Mouse (Mus musculus): ENCODE measurements around the gene Dnajc11. TPM values are rescaled to one million over a fixed set of nuclear protein-coding genes. Genes with fewer than 3 reads are reported as not detected.

The Dnajc11 gene
- polyA plus RNA-seq, 1 experiment from 2014 or later = 101 TPM

DNA sequence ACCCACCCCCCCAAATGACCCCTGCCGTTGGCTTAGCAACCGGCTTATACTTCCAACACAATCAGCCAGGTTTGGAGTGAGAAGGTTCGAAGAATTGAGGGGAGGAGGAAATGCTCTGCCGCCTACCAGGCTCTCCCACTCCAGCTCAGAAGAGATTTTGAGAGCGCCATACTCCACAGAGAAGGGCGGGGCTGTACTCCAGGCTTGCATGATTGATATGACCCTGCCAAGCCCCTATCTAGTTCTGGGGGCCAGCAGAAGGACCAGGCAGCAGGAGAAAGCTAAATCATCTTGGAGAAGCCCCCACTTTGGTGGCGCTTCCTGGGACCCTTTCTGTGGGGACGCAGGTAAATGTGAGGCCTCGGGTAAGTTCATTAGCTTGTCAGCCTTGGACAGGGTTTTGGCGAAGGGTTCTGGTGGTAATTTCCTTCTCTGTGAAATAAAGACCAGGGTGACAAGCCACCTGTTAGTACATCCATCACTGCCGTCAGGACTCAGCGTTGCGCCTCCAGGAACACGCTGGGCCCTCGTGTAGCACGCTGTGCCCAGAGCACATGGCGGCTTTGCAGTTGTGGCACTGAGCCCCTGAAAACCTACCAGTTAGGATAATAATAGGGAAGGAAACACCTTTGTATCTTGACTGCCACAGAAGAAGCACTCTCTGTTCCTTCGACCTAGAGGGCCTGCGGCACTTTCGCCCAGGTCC, 14.2 kb upstream of the Dnajc11 start:
- Histone ChIP-seq H3K9ac (ENCODE audit: low read depth, low read length) (peak overlapping the region; percentile 2; the same call in 1 of the 2 replicates), H3K4me3 (ENCODE audit: low read depth, low read length) (no peak overlapping the region), H3K4me1 (replicated peaks; ENCODE audit: control insufficient read depth, insufficient read depth, low read length) (peaks cover 12% of the 10 kb centered on the region), H3K27ac (ENCODE audit: low read depth, low read length) (peak overlapping the region; percentile 36), H3K4me2 (peak overlapping the region; percentile 53), H3K9me3 (ENCODE audit: control insufficient read depth, low read length) (peaks cover 5% of the 10 kb centered on the region; the same call in 1 of the 2 replicates), H3K27me3 (replicated peaks; ENCODE audit: control insufficient read depth, insufficient read depth, low read length) (no peaks in the 10 kb centered on the region), H3K36me3 (ENCODE audit: control insufficient read depth, insufficient read depth, low read length) (no peaks in the 10 kb centered on the region)
- 64% methylated on average over 20 of the region's 20 CpGs for WGBS
- ATAC-seq (replicated peaks; ENCODE audit: low FRiP score) (peak; percentile 78), DNase-seq (ENCODE audit: low spot score) (no peak)

DNA sequence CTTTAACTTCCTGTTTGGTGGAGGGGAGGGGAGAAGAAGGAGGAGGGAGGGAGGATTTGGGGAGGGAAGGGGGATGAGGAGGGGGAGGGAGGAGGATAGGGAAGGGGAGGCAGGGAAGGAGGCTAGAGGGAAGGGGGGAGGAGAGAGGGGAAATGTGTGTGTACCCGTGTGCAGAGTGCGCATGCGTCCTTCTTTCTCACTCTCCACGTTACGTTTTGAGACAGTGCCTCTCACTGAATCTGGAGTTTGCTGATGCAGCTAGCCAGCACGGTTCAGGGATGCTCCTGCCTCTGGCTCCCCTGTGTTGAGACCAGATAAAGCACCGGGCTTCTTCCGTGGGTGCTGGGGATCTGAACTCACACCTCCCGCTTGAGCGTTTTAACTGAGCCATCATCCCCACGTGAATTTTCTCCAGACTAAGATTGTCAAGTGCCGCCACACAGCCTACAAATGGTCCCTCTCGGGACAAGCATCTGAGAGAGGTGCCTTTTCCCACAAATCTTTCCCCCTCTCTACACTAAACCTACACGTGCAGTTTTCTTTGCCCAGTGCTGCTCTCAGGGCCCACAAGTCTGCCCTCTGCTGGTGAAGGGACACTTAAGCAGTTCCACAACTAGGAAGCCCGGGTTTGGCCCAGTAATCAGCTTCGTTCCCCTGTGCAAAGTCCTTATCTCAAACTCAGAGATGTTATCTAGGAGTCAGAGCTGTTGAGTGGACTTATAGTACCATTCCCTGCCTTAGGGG, 13.4 kb upstream of the Dnajc11 start:
- Histone ChIP-seq H3K27me3 (replicated peaks; ENCODE audit: control insufficient read depth, insufficient read depth, low read length) (no peaks in the 10 kb centered on the region), H3K36me3 (ENCODE audit: control insufficient read depth, insufficient read depth, low read length) (no peaks in the 10 kb centered on the region), H3K4me2 (peak overlapping the region; percentile 53), H3K4me3 (ENCODE audit: low read depth, low read length) (peak overlapping the region; percentile 2; the same call in 1 of the 2 replicates), H3K9ac (ENCODE audit: low read depth, low read length) (0 out of 2 replicates have a peak overlapping the region, but pooled peaks have one; percentile 13), H3K27ac (ENCODE audit: low read depth, low read length) (peak overlapping the region; percentile 1; the same call in 1 of the 2 replicates), H3K4me1 (replicated peaks; ENCODE audit: control insufficient read depth, insufficient read depth, low read length) (peaks cover 12% of the 10 kb centered on the region), H3K9me3 (ENCODE audit: control insufficient read depth, low read length) (peaks cover 5% of the 10 kb centered on the region; the same call in 1 of the 2 replicates)
- ATAC-seq (replicated peaks; ENCODE audit: low FRiP score) (peak; percentile 58; the same call in 1 of the 2 replicates), DNase-seq (ENCODE audit: low spot score) (peak; percentile 55)
- WGBS = 24% methylated on average over 16 of the region's 16 CpGs

DNA sequence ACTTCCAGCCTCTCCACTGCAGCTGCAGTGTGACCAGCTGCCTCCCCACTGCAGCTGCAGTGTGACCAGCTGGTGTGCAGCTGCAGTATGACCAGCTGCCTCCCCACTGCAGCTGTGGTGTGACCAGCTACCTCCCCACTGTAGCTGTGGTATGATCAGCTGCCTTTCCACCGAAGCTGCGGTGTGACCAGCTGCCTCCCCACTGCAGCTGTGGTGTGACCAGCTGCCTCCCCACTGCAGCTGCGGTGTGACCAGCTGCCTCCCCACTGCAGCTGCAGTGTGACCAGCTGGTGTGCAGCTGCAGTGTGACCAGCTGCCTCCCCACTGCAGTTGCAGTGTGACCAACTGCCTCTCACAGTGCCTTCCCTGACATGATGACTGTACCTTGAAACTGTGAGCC, 11.4 kb upstream of the Dnajc11 start:
- no peak overlapping the region for H3K27ac ChIP-seq (ENCODE audit: low read depth, low read length)
- H3K9ac ChIP-seq (ENCODE audit: low read depth, low read length) = no peak overlapping the region
- 95% methylated on average over 3 of the region's 3 CpGs for WGBS
- DNase-seq (ENCODE audit: low spot score) (no peak), ATAC-seq (replicated peaks; ENCODE audit: low FRiP score) (no peak)
- H3K4me2 ChIP-seq = no peak overlapping the region
- H3K9me3 ChIP-seq (ENCODE audit: control insufficient read depth, low read length) = peaks cover 5% of the 10 kb centered on the region; the same call in 1 of the 2 replicates
- no peaks in the 10 kb centered on the region for H3K36me3 ChIP-seq (ENCODE audit: control insufficient read depth, insufficient read depth, low read length)
- no peaks in the 10 kb centered on the region for H3K27me3 ChIP-seq (replicated peaks; ENCODE audit: control insufficient read depth, insufficient read depth, low read length)
- H3K4me1 ChIP-seq (replicated peaks; ENCODE audit: control insufficient read depth, insufficient read depth, low read length) = peaks cover 12% of the 10 kb centered on the region
- no peak overlapping the region for H3K4me3 ChIP-seq (ENCODE audit: low read depth, low read length)

DNA sequence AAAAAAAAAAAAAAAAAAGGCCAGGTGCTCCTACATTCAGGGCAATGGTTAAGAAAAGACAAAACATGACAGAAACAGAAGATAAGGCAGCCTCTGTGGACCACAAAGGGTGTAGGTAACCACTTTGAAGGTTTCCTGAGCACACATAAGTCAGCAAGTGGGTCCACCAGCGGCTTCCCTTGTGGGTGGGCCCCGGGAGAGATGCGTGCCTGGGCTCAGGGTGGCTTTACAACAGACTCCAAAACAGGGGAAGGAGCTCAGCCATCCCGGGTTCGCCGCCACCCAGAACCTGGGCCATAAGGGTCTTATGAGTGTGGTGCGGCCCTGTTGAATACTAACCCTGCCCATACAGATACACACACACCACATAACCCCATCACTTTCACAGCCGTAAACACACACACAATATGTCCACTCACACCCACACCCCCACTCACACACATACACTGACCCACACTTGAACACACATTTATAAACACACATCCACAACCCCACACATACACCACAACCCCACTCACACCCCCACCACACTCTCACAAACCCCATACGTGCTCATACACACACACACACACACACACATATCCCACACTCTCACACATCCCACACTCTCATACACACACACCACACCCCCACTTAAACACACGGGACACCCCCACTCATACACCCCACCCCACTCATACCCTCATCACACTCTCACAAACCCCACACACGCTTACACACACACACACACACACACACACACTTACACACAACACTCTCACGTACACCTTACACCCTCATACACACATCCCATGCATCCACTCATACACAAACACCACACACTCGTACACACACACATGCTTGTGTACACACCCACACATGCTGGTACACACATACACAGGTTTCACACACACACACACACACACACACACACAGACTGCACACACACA, 651 bp upstream of the Dnajc11 start:
- Histone ChIP-seq H3K27me3 (replicated peaks; ENCODE audit: control insufficient read depth, insufficient read depth, low read length) (0 out of 2 replicates have a peak, but pooled peaks cover 2% of the 10 kb centered on the region), H3K9me3 (ENCODE audit: control insufficient read depth, low read length) (no peaks in the 10 kb centered on the region), H3K4me2 (peak overlapping the region; percentile 48), H3K27ac (ENCODE audit: low read depth, low read length) (peak overlapping the region; percentile 21), H3K4me1 (replicated peaks; ENCODE audit: control insufficient read depth, insufficient read depth, low read length) (peaks cover 27% of the 10 kb centered on the region), H3K4me3 (ENCODE audit: low read depth, low read length) (peak overlapping the region; percentile 100), H3K36me3 (ENCODE audit: control insufficient read depth, insufficient read depth, low read length) (peaks cover 2% of the 10 kb centered on the region; the same call in 1 of the 2 replicates), H3K9ac (ENCODE audit: low read depth, low read length) (peak overlapping the region; percentile 48)
- DNase-seq (ENCODE audit: low spot score) (no peak), ATAC-seq (replicated peaks; ENCODE audit: low FRiP score) (peak; percentile 3; the same call in 1 of the 2 replicates)
- WGBS = 75% methylated on average over 13 of the region's 13 CpGs

DNA sequence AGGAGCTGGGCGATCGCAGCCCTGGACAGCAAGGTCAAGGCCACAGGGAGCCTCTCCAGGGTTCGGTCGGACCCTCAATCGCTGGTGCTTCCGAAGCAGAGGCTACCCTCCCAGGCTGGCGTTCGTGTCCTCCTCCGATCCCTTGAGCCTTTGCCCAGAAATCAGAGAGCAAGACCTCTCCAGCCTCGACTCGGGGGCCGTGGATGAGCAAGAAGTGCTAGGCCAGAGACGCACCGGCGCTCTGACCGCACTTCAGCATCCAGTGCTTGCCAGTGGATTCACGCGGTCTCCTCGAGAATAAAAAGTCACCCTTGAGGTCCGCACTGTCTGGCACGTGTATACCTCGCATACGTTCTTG, 703 bp downstream of the Dnajc11 start:
- Histone ChIP-seq H3K36me3 (ENCODE audit: control insufficient read depth, insufficient read depth, low read length) (peaks cover 2% of the 10 kb centered on the region; the same call in 1 of the 2 replicates), H3K4me1 (replicated peaks; ENCODE audit: control insufficient read depth, insufficient read depth, low read length) (peaks cover 27% of the 10 kb centered on the region), H3K9ac (ENCODE audit: low read depth, low read length) (peak overlapping the region; percentile 100), H3K4me3 (ENCODE audit: low read depth, low read length) (peak overlapping the region; percentile 100), H3K27me3 (replicated peaks; ENCODE audit: control insufficient read depth, insufficient read depth, low read length) (no peaks in the 10 kb centered on the region), H3K4me2 (peak overlapping the region; percentile 90), H3K27ac (ENCODE audit: low read depth, low read length) (peak overlapping the region; percentile 69), H3K9me3 (ENCODE audit: control insufficient read depth, low read length) (no peaks in the 10 kb centered on the region)
- WGBS = under 1% methylated on average over 23 of the region's 23 CpGs
- ATAC-seq (replicated peaks; ENCODE audit: low FRiP score) = peak; percentile 1; the same call in 1 of the 2 replicates
- DNase-seq (ENCODE audit: low spot score) = no peak

DNA sequence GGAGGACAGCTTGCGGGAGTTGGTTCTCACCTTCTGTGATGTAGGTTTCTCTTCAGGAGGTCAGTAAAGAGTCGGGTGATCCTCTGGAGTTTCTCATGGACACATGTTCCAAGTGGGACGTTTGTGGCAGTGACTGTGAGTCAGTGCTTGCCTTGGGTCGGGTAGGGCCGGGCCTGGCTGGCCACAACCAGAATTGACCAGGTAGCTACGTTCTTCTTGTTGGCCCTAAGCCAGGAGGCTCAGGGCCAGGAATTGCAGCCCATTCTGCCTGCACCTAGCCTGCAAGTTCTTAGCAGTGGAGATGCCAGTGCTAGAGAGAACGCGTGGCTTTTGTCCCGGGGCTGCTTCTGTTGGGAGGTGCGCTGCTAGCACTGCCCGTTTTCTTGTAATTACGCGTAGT, 4.0 kb downstream of the Dnajc11 start:
- Histone ChIP-seq H3K9me3 (ENCODE audit: control insufficient read depth, low read length) (no peaks in the 10 kb centered on the region), H3K27ac (ENCODE audit: low read depth, low read length) (no peak overlapping the region), H3K36me3 (ENCODE audit: control insufficient read depth, insufficient read depth, low read length) (peaks cover 6% of the 10 kb centered on the region; the same call in 1 of the 2 replicates), H3K9ac (ENCODE audit: low read depth, low read length) (no peak overlapping the region), H3K4me3 (ENCODE audit: low read depth, low read length) (no peak overlapping the region), H3K27me3 (replicated peaks; ENCODE audit: control insufficient read depth, insufficient read depth, low read length) (no peaks in the 10 kb centered on the region), H3K4me2 (no peak overlapping the region), H3K4me1 (replicated peaks; ENCODE audit: control insufficient read depth, insufficient read depth, low read length) (peaks cover 36% of the 10 kb centered on the region)
- DNase-seq (ENCODE audit: low spot score) (no peak), ATAC-seq (replicated peaks; ENCODE audit: low FRiP score) (no peak)
- WGBS = 90% methylated on average over 13 of the region's 13 CpGs

DNA sequence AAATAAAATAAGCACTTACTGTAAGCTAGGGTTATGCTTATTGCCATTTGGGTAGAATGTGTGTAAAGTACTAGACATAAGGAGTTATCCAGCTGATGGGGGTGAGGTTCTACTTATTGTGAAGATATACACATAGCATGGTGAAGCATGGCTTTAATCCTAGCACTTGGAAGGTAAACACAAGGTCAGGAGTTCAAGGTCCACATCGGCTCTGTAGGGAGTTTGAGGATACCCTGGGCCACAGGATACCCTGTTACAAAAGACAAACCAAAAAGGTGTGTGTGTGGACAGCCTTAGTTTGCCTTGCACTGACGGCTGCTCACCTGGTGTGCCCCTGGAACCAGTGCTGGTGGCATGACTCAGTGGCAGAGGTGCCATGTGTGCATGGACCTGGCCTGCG, 4.6 kb downstream of the Dnajc11 start:
- no peaks in the 10 kb centered on the region for H3K27me3 ChIP-seq (replicated peaks; ENCODE audit: control insufficient read depth, insufficient read depth, low read length)
- no peak overlapping the region; the same call in 1 of the 2 replicates for H3K27ac ChIP-seq (ENCODE audit: low read depth, low read length)
- no peaks in the 10 kb centered on the region for H3K9me3 ChIP-seq (ENCODE audit: control insufficient read depth, low read length)
- 76% methylated on average over 3 of the region's 3 CpGs for WGBS
- peaks cover 36% of the 10 kb centered on the region for H3K4me1 ChIP-seq (replicated peaks; ENCODE audit: control insufficient read depth, insufficient read depth, low read length)
- H3K4me3 ChIP-seq (ENCODE audit: low read depth, low read length) = no peak overlapping the region
- ATAC-seq (replicated peaks; ENCODE audit: low FRiP score) (no peak), DNase-seq (ENCODE audit: low spot score) (no peak)
- H3K36me3 ChIP-seq (ENCODE audit: control insufficient read depth, insufficient read depth, low read length) = peaks cover 6% of the 10 kb centered on the region; the same call in 1 of the 2 replicates
- no peak overlapping the region for H3K9ac ChIP-seq (ENCODE audit: low read depth, low read length)
- H3K4me2 ChIP-seq = no peak overlapping the region

DNA sequence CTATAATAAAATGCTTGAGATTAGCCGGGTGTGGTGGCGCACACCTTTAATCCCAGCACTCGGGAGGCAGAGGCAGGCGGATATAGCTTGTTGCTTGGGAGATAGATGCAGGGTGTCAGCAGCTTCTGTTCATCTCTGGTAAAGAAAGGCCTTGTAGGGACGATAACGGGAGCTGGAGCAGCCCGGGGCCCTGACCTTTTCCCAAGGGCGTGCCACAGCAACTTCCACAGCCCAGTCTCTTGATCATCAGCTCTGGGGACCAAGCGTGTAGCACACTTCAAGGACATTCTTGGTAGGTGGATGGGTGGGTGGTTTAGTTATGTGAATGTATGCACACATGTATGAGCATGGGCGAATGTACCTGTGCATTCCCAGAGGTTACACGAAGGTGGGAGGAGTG, 12.7 kb downstream of the Dnajc11 start:
- H3K4me1 ChIP-seq (replicated peaks; ENCODE audit: control insufficient read depth, insufficient read depth, low read length) = peaks cover 12% of the 10 kb centered on the region
- H3K36me3 ChIP-seq (ENCODE audit: control insufficient read depth, insufficient read depth, low read length) = peaks cover 9% of the 10 kb centered on the region; the same call in 1 of the 2 replicates
- H3K4me3 ChIP-seq (ENCODE audit: low read depth, low read length) = no peak overlapping the region
- H3K27ac ChIP-seq (ENCODE audit: low read depth, low read length) = no peak overlapping the region
- WGBS = 85% methylated on average over 11 of the region's 11 CpGs
- ATAC-seq (replicated peaks; ENCODE audit: low FRiP score) = no peak
- no peak overlapping the region for H3K9ac ChIP-seq (ENCODE audit: low read depth, low read length)
- H3K4me2 ChIP-seq = no peak overlapping the region
- H3K27me3 ChIP-seq (replicated peaks; ENCODE audit: control insufficient read depth, insufficient read depth, low read length) = no peaks in the 10 kb centered on the region
- H3K9me3 ChIP-seq (ENCODE audit: control insufficient read depth, low read length) = no peaks in the 10 kb centered on the region
- DNase-seq (ENCODE audit: low spot score) = no peak

Data from liver, embryonic 11.5 days (tissue).